Mouse (Mus musculus): ENCODE measurements around the gene Nkain2.

Nkain2 gene

DNA sequence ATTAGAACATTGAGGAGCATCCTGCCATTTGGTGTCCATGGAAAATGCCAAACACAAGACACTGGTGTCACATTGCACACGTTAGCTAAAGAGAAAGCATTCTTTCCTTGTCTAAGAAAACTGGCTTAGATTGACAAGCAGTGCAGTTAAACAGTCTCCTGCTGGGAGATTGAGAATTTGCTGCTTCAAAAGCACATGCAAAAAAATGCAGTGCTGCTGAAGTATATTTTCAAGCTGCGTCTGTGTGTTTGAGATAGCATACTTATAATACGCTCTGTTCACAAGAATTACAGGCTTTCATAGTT, 313.0 kb downstream of the Nkain2 start:
- no peak for DNase-seq (ENCODE audit: extremely low read depth, low read depth, low spot score)

- no peak for DNase-seq (ENCODE audit: extremely low read depth, low read depth, low spot score)
These were observed 313.5 kb downstream of the Nkain2 start for GRCm38 (mm10) chr10:32576559-32577275.

DNA sequence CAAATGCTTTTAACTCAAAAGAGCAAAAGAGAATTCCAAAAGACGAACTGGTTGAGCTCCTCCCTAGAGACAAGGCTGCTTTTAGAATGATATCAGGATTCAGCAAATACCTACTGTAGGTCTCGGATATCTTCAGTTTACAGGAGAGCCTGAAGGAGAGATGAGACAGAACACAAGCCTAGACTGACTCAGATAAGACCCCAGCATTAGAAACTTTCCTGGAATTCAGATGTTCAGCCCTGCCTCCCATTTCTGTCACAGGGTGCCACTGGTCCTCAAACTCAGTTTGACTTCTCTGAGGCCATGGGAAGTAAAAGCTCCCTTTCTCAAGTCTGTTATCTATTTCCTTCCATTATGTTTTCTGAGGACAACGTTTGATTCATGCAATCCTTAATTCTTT, 332.6 kb downstream of the Nkain2 start:
- DNase-seq (ENCODE audit: extremely low read depth, low read depth, low spot score), result no peak

DNA sequence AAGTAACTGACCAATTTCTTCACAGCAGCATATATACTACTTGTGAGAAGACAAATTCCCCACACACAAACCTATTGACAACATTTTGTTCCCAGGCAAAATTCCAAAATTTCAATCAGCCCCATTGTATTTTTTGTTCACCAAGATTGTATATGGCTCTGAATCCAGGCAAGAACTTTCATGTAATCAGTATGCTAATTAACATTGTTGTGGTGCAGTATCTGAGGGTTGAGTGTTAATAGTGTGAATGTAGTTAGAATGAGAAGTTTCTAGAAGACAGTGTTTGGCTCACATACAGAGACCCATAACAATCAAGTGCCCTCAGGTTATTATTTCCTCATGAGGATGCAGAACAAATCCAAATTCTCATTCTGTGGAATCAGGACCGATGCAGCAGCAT, 354.2 kb downstream of the Nkain2 start:
- no peak for DNase-seq (ENCODE audit: extremely low read depth, low read depth, low spot score)

GRCm38 (mm10) chr10:32510821-32511220, 379.4 kb downstream of the Nkain2 start:
- DNase-seq (ENCODE audit: extremely low read depth, low read depth, low spot score), result no peak

- DNase-seq (ENCODE audit: extremely low read depth, low read depth, low spot score), result no peak
These were observed 395.6 kb downstream of the Nkain2 start for GRCm38 (mm10) chr10:32494591-32495182.

DNA sequence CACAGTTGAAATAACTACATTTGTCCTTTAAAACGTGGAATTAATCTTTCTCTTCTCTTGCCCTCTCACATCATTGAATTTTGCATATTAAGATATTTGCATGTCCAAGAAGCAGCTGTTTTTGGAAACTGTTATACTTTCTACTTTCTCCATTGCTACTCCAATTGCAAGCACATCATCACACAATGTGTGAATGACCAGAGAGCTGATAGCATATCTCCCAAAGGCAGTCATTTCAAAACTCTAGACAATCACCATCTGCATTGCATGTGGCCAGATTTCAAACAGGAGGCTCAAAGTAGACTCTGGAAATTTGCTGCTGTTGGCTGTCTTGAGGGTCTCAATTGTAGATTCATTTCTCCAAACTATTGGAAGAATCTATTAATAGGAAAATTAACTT, 396.7 kb downstream of the Nkain2 start:
- no peak for DNase-seq (ENCODE audit: extremely low read depth, low read depth, low spot score)

- DNase-seq (ENCODE audit: extremely low read depth, low read depth, low spot score), result no peak
These were observed 427.5 kb downstream of the Nkain2 start for GRCm38 (mm10) chr10:32462726-32463125.

DNA sequence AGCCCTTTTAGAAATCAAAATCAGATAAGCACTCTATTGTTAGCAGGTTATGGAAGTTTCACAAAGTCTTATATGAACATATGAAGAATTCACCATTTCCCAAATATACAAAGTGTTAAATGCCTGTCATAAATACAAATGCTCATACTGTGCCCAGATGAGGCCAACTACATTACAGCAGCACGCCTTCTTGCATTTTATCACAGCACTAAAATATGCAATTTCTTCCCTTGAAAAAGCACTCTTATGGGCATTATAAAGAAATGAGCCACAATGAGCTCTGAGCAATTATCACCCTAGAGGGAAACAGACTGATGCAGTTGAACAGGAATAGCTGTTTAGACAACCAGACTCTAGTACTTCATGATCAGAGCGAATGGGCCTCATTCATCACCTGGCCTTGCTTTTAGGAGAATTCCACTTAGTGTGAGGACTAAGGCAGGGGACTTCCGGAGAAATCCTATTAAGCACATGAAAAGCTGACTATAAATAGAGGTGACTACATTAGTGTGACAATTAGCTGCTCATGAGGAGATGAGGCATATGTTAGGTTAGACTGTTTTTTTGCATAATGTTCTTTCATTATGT, 450.2 kb downstream of the Nkain2 start:
- no peak for DNase-seq (ENCODE audit: extremely low read depth, low read depth, low spot score)

DNA sequence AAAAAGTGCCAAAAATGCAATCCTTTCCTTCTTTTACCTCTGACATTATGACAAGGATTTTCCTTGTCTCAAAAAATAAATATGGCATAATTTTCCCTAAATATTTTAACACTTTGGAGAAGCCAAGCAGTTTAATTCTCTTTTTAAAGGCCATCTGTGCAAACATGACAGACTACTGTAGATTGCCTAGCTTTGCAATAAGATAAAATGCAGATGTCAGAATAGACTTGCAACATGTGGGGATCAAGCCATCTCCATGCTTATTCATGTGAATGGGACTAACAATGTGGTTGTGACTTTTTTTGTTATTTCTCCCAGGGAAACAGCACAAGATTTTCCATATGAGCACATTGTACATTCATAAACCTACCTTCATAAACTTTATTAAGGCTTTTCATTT, 476.0 kb downstream of the Nkain2 start:
- DNase-seq (ENCODE audit: extremely low read depth, low read depth, low spot score), result no peak

DNA sequence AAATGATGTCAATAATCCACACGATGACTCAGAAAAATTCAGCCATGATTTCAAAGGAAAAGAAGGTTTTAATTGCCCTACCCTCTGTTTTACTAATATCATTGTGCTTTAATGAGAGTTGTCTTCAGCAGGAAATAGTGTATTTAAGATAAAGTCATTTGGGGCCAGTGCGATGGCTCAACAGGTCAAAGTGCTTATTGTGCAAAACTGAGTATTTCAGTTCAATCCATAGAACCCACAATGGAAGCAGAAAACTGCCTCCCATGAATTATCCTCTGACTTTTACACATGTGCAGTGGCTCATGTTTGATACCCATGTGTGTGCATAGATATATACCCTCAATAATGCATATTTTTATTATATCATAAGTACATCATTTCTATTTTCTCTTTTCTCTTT, 478.9 kb downstream of the Nkain2 start:
- DNase-seq (ENCODE audit: extremely low read depth, low read depth, low spot score), result no peak

GRCm38 (mm10) chr10:32400961-32401360, 489.3 kb downstream of the Nkain2 start:
- no peak for DNase-seq (ENCODE audit: extremely low read depth, low read depth, low spot score)

GRCm38 (mm10) chr10:32393859-32394521, 496.3 kb downstream of the Nkain2 start:
- DNase-seq (ENCODE audit: extremely low read depth, low read depth, low spot score), result no peak

GRCm38 (mm10) chr10:32393326-32393725, 496.9 kb downstream of the Nkain2 start:
- no peak for DNase-seq (ENCODE audit: extremely low read depth, low read depth, low spot score)

DNA sequence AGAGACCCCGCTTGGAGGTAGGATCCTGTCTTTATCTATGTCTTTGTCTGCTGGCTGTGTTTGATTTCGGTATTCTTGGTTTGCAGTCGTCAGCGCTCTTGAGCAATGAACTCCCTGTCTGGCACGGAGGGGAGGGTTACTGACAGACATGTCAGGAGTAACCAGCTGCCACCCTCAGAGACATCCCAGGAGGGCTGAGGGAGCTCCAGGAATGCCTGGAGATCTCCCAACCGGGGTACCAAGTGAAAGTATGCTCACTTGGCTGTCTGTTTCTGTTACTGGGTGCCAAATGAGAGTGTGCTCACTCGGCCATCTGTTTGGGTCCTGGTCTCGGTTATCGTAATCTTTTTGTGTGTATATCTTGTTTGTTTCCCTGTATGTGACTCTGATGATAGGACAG, 577.5 kb downstream of the Nkain2 start:
- no peak for DNase-seq (ENCODE audit: extremely low read depth, low read depth, low spot score)

DNA sequence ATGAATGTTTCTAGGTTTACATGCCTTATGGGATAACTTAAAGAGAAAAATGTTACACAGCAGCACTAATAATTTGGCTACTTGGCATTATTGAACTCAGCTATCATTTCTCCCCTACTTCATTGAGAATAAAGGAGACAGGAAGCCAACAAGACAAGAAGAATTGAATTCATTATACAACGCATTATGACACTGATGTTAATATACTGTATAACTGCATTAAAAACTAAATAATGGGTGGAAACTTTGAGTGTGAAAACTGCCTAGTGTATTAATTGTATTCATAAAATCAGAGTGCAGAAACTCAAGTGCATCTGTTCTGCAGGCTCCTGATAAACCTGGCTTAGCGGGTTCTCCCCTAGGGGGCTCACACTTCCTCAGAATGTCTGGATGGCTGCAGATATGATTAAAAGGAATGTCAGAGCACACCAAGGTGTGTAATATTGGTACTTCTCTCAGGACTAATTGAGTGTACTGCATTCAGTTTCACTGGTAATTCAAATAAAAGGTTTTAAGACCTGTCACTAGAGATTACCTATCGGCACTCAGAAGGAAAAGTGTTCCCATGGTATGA, 589.2 kb downstream of the Nkain2 start:
- no peak for DNase-seq (ENCODE audit: extremely low read depth, low read depth, low spot score)

GRCm38 (mm10) chr10:32290487-32290886, 599.8 kb downstream of the Nkain2 start:
- no peak for DNase-seq (ENCODE audit: extremely low read depth, low read depth, low spot score)

DNA sequence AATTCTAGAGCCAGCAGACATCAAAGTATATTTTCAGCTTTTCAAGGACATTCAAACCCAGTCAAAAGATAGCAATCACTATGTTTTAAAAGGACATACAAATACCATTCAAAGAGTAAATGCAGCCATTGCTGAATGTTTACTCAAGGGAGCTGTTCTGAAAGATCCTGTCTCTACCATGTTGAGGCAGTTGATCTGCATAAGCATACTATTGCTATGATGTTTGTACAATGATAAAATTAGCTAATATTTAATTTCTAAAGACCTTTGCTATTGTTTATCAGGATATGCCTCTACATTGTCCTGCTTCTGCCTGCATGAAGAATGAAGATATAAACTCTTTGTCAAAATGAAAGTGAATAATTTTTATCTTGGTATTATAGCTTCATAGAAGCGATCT, 606.6 kb downstream of the Nkain2 start:
- DNase-seq (ENCODE audit: extremely low read depth, low read depth, low spot score), result no peak

DNA sequence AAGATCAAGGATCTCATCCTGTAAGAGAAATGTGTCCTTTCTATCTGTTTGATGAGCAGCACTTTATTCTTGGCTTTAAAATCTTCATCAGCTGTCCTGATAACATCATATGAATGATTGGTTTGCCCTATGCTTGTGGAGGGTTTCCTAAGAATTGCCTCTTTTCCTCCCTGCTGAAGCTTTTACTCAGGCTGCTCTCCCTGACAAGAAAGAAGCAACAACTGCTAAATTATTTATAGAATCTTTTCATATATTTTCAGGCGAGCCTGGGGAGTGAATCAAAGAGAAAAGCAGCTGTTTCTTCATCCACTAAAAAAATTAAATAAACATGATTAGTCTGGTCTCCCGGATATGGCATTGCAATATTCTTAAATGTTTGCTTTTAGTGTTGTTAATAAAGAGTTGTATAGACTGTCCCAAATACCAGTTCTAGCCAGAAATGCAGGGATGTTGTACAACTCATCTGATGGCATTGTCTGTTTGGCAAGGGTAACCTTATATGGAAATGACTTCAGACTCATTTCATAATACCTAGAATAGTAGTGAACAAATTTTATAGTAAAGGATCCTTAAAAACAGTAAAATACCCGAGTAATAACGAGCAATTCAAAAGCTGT, 646.9 kb downstream of the Nkain2 start:
- DNase-seq (ENCODE audit: extremely low read depth, low read depth, low spot score), result no peak

DNA sequence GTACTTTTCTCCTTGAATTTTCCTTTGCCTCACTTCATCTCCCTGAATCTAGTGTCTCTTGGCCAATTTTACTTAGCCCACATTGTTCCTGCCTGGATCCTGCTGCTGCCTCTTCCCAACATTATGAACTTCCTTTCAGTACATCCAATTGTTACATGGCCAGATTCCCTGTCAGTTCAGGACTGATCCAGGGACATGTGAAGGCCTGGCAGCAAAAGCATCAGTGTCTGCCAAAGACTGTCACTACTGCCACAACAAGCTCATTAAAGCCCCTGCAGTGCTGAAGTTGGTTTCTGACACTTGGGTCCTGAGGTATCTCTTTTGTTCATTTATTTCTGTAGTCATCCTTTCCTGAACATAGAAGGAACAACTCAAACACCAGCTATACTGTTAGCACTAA, 649.1 kb downstream of the Nkain2 start:
- no peak for DNase-seq (ENCODE audit: extremely low read depth, low read depth, low spot score)

- no peak for DNase-seq (ENCODE audit: extremely low read depth, low read depth, low spot score)
These were observed 707.3 kb downstream of the Nkain2 start for GRCm38 (mm10) chr10:32182951-32183350.
